Mouse (Mus musculus) hematopoietic multipotent progenitor cell, adult 10-12 weeks (in vitro differentiated cells): Measurements from ENCODE around the gene Nmb. TPM values are rescaled to one million over a fixed set of nuclear protein-coding genes. Genes with fewer than 3 reads are reported as not detected.

Experiments used
- polyA plus RNA-seq: library from polyadenylated mRNA; stranded (reverse); fragments of >175 nt; gene quantifications from 2 replicates; pipeline ENCODE4 v1.2.3, GENCODE M21; 2012; ENCODE audit warnings: low replicate concordance

Nmb gene
- polyA plus RNA-seq: 11.9 and 12.8 TPM in 2 replicates

GRCm38 (mm10) chr7:80904921-80905515 is at the start of gene Nmb:
Nmb (minus strand) TSS chr7:80905076.

GRCm38 (mm10) chr7:80947445-80948350 is 42.8 kb upstream of the Nmb start, which contains the start of gene Sec11a:
Sec11a (minus strand) TSS chr7:80947780.

GRCm38 (mm10) chr7:80900944-80901501 is 3.9 kb downstream of the Nmb start, which contains the start of gene Wdr73:
Wdr73 (minus strand) TSS chr7:80901269.

GRCm38 (mm10) chr7:80860729-80861274 is 44.1 kb downstream of the Nmb start, which contains the start of gene Zscan2:
Zscan2 (plus strand) TSS chr7:80860920.

Other genes starting within 250 kb of the Nmb start
- gene Crtc3, start 216.2 kb downstream of the Nmb start, polyA plus RNA-seq: 35.2 and 68.1 TPM in 2 replicates
- 29.6 and 55.1 TPM in 2 replicates for gene Iqgap1, start 79.1 kb downstream of the Nmb start, polyA plus RNA-seq
- 13.5 and 15.7 TPM in 2 replicates for gene Zscan2, start 44.2 kb downstream of the Nmb start, polyA plus RNA-seq
- gene Wdr73, start 3.8 kb downstream of the Nmb start, polyA plus RNA-seq: 5.1 and 11.7 TPM in 2 replicates
- gene Sec11a, start 42.7 kb upstream of the Nmb start, polyA plus RNA-seq: 3.5 and 8.6 TPM in 2 replicates
- gene Zfp592, start 88.6 kb upstream of the Nmb start, polyA plus RNA-seq: 39.9 and 78.6 TPM in 2 replicates
- gene Alpk3, start 152.5 kb upstream of the Nmb start, polyA plus RNA-seq: 0.38 and 0.58 TPM in 2 replicates
- not detected in 2 replicates for gene Slc28a1, start 209.7 kb upstream of the Nmb start, polyA plus RNA-seq